Comparison of ENCODE assay signal across 9 mouse cellular contexts in the genomic region with DNA sequence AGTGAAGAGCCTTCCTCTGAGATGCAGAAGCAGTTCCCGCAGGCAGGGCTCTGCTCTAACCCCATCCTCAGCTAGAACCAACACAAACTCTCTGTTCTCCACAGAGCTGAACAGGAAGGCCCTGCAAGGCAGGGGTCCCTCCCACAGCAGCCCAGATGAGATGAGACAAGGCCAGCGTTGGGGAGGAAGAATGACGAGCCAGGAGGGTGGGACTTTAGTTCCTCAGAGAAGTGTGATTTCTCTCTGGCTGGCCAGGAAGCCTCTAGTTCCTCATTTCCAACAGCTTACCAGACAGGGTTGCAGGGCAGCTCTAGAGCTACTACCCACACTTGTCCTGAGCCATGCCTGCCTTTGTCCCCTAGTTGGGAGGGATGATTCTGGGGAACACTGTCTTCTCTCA. TPM values are rescaled to one million over a fixed set of nuclear protein-coding genes. Genes with fewer than 3 reads are reported as not detected.
DNase-seq lines count a peak whose midpoint lies in the region; ATAC-seq lines count a peak whose summit lies in the region.
"Had no signal": no experiment of that assay in that cellular context is flagged by ENCODE, and none has a peak within 500 bp of the region (broad histone marks: within the 10 kb centered on the region; RNA-seq: fewer than 3 reads in every experiment).

No protein-coding gene starts in this region.

- peak overlapping the region; percentile 74 for H3K4me3 ChIP-seq in megakaryocyte, embryonic 14.5 days (replicated peaks)
- no peak overlapping the region for H3K4me3 ChIP-seq in hindbrain, embryonic 13.5 days
- H3K4me3 ChIP-seq: myocyte had no signal

- peaks cover 78% of the 10 kb centered on the region for H3K4me1 ChIP-seq in megakaryocyte, embryonic 14.5 days
- H3K4me1 ChIP-seq in hindbrain, embryonic 13.5 days (replicated peaks): no peaks in the 10 kb centered on the region

- WGBS in hindbrain, embryonic 13.5 days: 63% methylated on average over 3 of the region's 3 CpGs

- peaks cover 75% of the 10 kb centered on the region for H3K36me3 ChIP-seq in megakaryocyte, embryonic 14.5 days (replicated peaks; ENCODE audit: low read length)
- no peaks in the 10 kb centered on the region for H3K36me3 ChIP-seq in hindbrain, embryonic 13.5 days

- H3K4me2 ChIP-seq in hindbrain, embryonic 13.5 days: no peak overlapping the region

- H3K27me3 ChIP-seq in megakaryocyte, embryonic 14.5 days (replicated peaks): no peaks in the 10 kb centered on the region
- H3K27me3 ChIP-seq in hindbrain, embryonic 13.5 days: no peaks in the 10 kb centered on the region

- no peak overlapping the region for H3K9ac ChIP-seq in hindbrain, embryonic 13.5 days

- no peak overlapping the region for H3K27ac ChIP-seq in hindbrain, embryonic 13.5 days

- no peak for ATAC-seq in hindbrain, embryonic 13.5 days (ENCODE audit: low FRiP score)

- DNase-seq in right cerebral cortex, postnatal 25 days: peak; percentile 30
- DNase-seq in right cerebral cortex, postnatal 14 days: no peak
- DNase-seq in heart, adult 11 months: peak; percentile 99
- peak; percentile 73 for DNase-seq in kidney, postnatal 10 days
- no peak for DNase-seq in embryo, embryonic 9.5 days (ENCODE audit: extremely low spot score)
- no peak for DNase-seq in layer of hippocampus, adult 18-20 months (ENCODE audit: low spot score in 2 of 2)

- peaks cover 19% of the 10 kb centered on the region for H3K9me3 ChIP-seq in megakaryocyte, embryonic 14.5 days
- no peaks in the 10 kb centered on the region for H3K9me3 ChIP-seq in hindbrain, embryonic 13.5 days

RNA-seq across cellular contexts. Expression of a gene that starts 14.0 kb away (rescaled TPM):
- polyA plus RNA-seq in megakaryocyte, embryonic 14.5 days (2012; ENCODE audit: insufficient read depth, low replicate concordance): 3.8 and 8.2 TPM in 2 replicates
- 1 to 10 TPM; 3.3 to 4.6 TPM for total RNA-seq in layer of hippocampus, adult 18-20 months (2021)
- polyA plus RNA-seq in hindbrain, embryonic 13.5 days (2015; fragmentation: Nextera tagmentation; extraction: Ambion mirVana): 2.3 and 2.6 TPM in 2 replicates

RNA-seq across cellular contexts. Expression of a gene that starts 59.5 kb away (rescaled TPM):
- polyA plus RNA-seq in megakaryocyte, embryonic 14.5 days (2012; ENCODE audit: insufficient read depth, low replicate concordance): 6.0 and 15.6 TPM in 2 replicates
- total RNA-seq in layer of hippocampus, adult 18-20 months (2021): 10 to 100 TPM; 42.4 to 45.8 TPM
- polyA plus RNA-seq in hindbrain, embryonic 13.5 days (2015; fragmentation: Nextera tagmentation; extraction: Ambion mirVana): 29.5 and 32.9 TPM in 2 replicates

Comparison
In these comparisons a context has a peak if more than half of its experiments do, and no peak if none do; other contexts are left out.
1. DNase-seq: peak in right cerebral cortex, postnatal 25 days (single experiment), heart, adult 11 months (single experiment) and kidney, postnatal 10 days (single experiment); none in right cerebral cortex, postnatal 14 days (single experiment), embryo, embryonic 9.5 days (single experiment) and layer of hippocampus, adult 18-20 months (0 of 2).